Mouse (Mus musculus) left cerebral cortex, postnatal 36 days (tissue): Measurements from ENCODE around the gene Tnrc6b. TPM values are rescaled to one million over a fixed set of nuclear protein-coding genes. Genes with fewer than 3 reads are reported as not detected.

Experiments used
- DNase-seq, 2 experiments: peaks; one replicate each; pipeline ENCODE4 v3.0.0; 2021 to 2022; ENCODE audit warnings: low spot score in 2 of 2, mixed read lengths in 1 of 2
- intact Hi-C: fragments of 180-260 bp; cut with DNase I; formaldehyde crosslinking; loops from one replicate; pipeline ENCODE4 v1.15.1; 2025
- total RNA-seq, 2 experiments: library from RNA; stranded (reverse); gene quantifications; 2 replicates each; pipeline ENCODE4 v1.2.3; 2021

The Tnrc6b gene
- total RNA-seq, 2 experiments from 2014 or later = 107 to 142 TPM

GRCm38 (mm10) chr15:80697564-80697963 lies 13.5 kb upstream of the Tnrc6b start:
- intact Hi-C loops = no loop called here
- no peak for DNase-seq

GRCm38 (mm10) chr15:80701481-80702257 lies 9.4 kb upstream of the Tnrc6b start:
- no peak for DNase-seq
- intact Hi-C loops = loop anchor here (5.0 to 10.0 kb wide), 2 partner anchors 567 to 609 kb away; partner anchors contain the start of genes Rpl3, Syngr1 and Tab1

DNA sequence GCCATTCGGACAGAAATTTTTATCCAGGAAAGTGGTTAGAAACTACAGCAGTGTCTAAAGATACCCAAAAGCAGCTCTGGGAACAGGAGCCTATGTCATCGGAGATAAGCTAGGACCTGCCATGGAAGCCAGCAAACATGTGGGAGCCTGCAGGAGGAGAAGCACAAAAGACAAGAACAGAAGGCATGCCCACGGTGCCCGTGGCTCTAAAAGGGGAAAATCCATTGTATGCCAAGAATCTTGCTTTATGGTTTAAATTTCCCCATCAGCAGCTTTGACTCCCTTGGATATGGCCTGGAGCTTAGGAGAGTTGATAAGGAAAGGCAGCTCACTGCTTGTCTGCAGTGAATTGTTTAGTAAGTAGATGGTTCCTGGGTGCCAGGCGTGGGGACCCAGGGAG lies 8.2 kb upstream of the Tnrc6b start:
- peak in 1 of 2 experiments; percentile 39 for DNase-seq
- intact Hi-C loops = loop anchor here (5.0 to 10.0 kb wide), 2 partner anchors 568 to 611 kb away; partner anchors contain the start of genes Rpl3, Syngr1 and Tab1

DNA sequence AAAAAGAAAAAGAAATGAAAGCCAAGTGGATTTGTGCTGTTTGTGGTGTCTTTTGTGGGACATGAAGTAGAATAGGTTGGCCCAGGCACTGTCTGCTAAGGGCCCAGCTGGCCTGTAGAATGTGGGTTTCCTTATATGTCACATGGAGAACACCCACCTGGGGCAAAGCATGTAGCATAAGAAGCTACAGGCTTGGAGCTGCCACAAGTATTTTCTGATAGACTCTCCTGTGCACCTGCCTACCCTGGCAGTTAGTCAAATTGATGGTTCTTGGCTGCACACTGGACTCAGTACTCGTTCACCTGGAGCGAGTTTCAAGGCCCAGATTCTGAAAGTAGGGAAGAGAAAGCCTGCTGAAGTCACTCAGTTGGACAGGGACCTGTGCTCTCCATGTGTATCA lies 7.6 kb upstream of the Tnrc6b start:
- DNase-seq = no peak
- intact Hi-C loops = loop anchor here (5.0 to 10.0 kb wide), 2 partner anchors 569 to 611 kb away; partner anchors contain the start of genes Rpl3, Syngr1 and Tab1

DNA sequence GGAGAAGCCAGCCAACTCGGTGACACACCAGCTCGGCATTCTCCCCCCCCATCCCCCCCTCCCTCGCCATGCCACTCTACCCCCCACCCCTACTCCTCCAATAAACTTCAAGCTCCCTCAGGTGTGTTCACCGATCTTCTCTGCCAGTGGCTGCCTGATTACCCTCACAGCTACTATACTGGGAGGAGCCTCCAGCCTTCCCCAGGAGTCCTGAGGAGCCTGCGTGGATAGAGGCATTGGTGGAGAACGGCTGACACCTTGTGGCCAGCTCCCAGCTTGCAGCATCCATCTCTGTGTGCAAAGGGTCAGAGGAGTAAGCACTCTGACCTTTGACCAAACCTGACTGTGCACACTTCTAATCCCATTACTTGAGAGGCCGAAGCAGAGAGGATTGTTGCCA lies 6.8 kb upstream of the Tnrc6b start:
- DNase-seq = peak; percentile 70 to 71
- intact Hi-C loops = loop anchor here (2.0 to 10.0 kb wide), 3 partner anchors 437 to 612 kb away; partner anchors contain the start of genes Rpl3, Syngr1 and Tab1

- intact Hi-C loops = loop anchor here (2.0 to 10.0 kb wide), 3 partner anchors 241 to 571 kb away; partner anchors contain the start of genes Adsl and Tab1
These were observed 5.1 kb upstream of the Tnrc6b start for GRCm38 (mm10) chr15:80705828-80706549.

DNA sequence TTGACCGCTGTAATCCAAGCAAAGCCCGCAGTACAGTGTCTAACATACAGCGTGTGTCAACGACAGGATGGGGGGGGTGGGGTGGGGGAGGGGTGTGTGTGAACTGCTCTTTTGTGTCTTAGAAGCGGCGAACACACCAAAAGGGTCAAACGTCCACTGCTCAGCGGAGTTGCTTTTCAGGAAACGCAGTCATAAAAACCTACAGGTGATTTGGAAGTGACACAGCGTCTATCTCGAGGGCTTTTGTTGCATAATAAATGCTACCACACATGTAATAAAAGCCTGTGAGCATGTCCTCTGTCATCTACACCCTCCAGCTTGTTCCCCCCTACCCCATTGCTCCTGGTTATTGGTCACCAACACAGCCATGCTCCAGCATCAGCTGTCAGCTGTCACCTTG lies 4.5 kb upstream of the Tnrc6b start:
- no peak for DNase-seq
- intact Hi-C loops = loop anchor here (5.0 to 10.0 kb wide), 2 partner anchors 241 to 572 kb away; partner anchors contain the start of genes Adsl and Tab1

More at GRCm38 (mm10) chr15:80705828-80706549, 5.1 kb upstream of the Tnrc6b start:
- peak; percentile 74 to 83 for DNase-seq

GRCm38 (mm10) chr15:80707088-80707487 lies 4.0 kb upstream of the Tnrc6b start:
- intact Hi-C loops = loop anchor here (5.0 to 10.0 kb wide), 2 partner anchors 240 to 572 kb away; partner anchors contain the start of genes Adsl and Tab1
- DNase-seq = peak in 1 of 2 experiments; percentile 39

- intact Hi-C loops = loop anchor here (5.0 to 10.0 kb wide), 2 partner anchors 238 to 575 kb away; partner anchors contain the start of genes Adsl and Tab1
- no peak for DNase-seq
These were observed 1.5 kb upstream of the Tnrc6b start for GRCm38 (mm10) chr15:80709593-80709992.

- intact Hi-C loops = loop anchor here (10.0 kb wide), 1 partner anchor 155 kb away; no protein-coding TSS in a partner anchor
- DNase-seq = no peak
These were observed 881 bp upstream of the Tnrc6b start for GRCm38 (mm10) chr15:80710257-80710607.

DNA sequence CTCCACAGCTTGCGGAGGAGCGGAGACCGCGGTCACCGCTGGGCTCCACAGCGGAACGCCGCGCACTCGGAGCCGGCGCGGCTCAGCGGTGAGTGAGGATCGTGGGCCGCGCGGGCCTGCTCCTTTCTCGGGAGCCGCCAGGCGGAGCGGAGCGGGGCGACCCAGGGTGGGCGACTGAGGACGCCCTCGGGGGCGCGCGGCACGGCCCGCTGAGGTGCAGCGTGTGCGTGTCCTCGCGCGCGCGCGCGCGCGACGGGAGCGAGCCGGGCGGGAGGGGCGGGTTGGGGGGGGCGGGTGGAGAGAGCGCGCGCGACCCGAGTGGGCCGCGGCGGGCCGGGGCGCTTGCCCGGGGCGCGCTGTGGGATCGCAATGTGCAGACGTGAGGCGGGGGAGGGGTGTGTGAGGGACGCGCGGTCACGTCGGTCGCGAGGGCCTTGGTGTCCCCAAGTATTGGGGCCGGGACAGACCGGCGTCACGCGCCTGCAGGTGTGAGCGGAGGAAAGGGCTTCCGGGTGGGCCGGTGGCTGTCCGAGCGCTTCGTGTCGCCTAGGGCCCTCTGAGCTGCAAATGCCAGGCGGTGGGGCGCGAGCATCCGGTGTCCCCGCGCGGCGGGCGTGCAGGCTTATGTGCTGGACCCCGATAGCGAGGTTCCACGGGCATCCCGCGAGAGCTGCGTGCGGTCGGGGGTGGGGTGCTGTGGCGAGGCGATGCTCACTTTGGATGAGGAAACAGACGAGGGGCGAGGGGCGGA lies 463 bp downstream of the Tnrc6b start:
- intact Hi-C loops = loop anchor here (1.0 to 10.0 kb wide), 2 partner anchors 87 to 153 kb away; no protein-coding TSS in a partner anchor
- peak; percentile 66 to 67 for DNase-seq

DNA sequence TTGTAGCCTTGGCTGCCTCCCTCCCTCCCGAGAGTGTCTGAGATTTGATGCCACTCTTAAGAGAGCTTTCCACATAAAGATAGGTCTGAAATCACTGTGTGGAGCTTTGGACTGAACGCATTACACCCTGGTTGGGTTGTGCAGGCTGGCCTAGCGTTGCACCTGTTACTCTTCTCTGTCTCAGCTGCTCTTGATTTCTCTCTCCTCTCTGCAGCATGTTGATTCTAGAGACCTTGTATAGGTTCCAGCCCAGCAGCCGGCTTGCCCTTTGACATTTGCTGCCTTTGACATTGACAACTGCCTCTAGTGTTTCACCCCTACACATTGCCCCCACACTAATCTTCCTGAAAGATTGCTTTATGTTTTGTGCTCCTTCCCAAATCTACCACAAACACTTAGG lies 3.2 kb downstream of the Tnrc6b start:
- intact Hi-C loops = loop anchor here (10.0 kb wide), 1 partner anchor 151 kb away; no protein-coding TSS in a partner anchor
- no peak for DNase-seq

- no peak for DNase-seq
- intact Hi-C loops = loop anchor here (10.0 kb wide), 1 partner anchor 148 kb away; no protein-coding TSS in a partner anchor
These were observed 5.6 kb downstream of the Tnrc6b start for GRCm38 (mm10) chr15:80716631-80717135.

GRCm38 (mm10) chr15:80717431-80717830 lies 6.3 kb downstream of the Tnrc6b start:
- DNase-seq = no peak
- intact Hi-C loops = loop anchor here (10.0 kb wide), 1 partner anchor 147 kb away; no protein-coding TSS in a partner anchor

- no peak for DNase-seq
- intact Hi-C loops = no loop called here
These were observed 9.1 kb downstream of the Tnrc6b start for GRCm38 (mm10) chr15:80720249-80720648.

DNA sequence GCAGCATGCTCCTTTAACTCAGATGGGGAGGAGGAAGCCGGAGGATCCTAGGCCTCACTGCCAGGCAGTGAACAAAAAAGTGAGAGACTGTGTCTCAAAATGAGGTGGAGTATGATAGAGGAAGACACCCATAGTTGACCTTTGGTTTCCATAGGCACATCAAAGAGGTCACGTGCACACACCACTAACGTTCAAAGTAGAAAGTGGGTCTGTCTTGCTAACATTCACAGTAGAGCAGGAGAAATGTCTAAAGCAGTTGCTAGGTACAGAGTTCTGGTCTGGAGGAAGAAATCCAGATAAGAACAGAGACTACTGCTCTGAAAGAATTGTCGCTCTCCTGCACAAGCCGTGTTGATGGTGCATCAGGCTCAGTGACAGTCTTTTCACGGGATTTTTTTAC lies 10.7 kb downstream of the Tnrc6b start:
- no peak for DNase-seq
- intact Hi-C loops = no loop called here

- no peak for DNase-seq
- intact Hi-C loops = no loop called here
These were observed 11.3 kb downstream of the Tnrc6b start for GRCm38 (mm10) chr15:80722366-80722765.

DNA sequence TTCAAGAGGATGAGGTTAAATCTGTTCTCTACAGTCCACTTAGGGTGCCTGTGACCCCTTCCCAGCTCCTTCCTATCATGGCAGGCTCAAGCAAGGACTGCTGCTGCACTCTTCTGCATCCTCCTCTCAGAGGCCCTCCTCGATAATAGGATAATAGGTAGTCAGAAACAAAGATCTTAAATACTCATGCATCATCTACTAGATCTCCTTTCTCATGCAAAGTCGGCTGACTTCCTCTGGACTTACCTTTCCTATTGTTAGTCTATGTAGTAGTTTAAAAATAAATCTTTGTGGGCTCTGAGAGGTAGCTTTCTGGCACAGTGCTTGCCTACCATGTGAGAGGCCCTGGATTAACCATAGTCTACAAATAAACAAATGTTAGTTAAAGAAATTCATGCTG lies 18.4 kb downstream of the Tnrc6b start:
- intact Hi-C loops = no loop called here

GRCm38 (mm10) chr15:80731043-80731442 lies 19.9 kb downstream of the Tnrc6b start:
- DNase-seq = no peak
- intact Hi-C loops = no loop called here

More for the DNA sequence above, 18.4 kb downstream of the Tnrc6b start:
- no peak for DNase-seq
